Comparison of ENCODE assay signal across 12 mouse cellular contexts in genomic region chrX:168569231-168569630, GRCm38 (mm10). TPM values are rescaled to one million over a fixed set of nuclear protein-coding genes. Genes with fewer than 3 reads are reported as not detected.
DNase-seq lines count a peak whose midpoint lies in the region.
"Had no signal": no experiment of that assay in that cellular context is flagged by ENCODE, and none has a peak within 500 bp of the region (broad histone marks: within the 10 kb centered on the region; RNA-seq: fewer than 3 reads in every experiment).

No protein-coding gene starts in this region.

- peak; percentile 3 to 5 for DNase-seq in layer of hippocampus, adult 8-10 months (ENCODE audit: low spot score in 2 of 2)
- no peak for DNase-seq in layer of hippocampus, postnatal 14 days (ENCODE audit: low spot score in 2 of 2)
- peak; percentile 13 to 20 for DNase-seq in cerebellum, adult 18-20 months
- DNase-seq in cerebellum, postnatal 36 days = peak; percentile 23 to 25
- DNase-seq in right cerebral cortex, postnatal 14 days = peak; percentile 6
- no peak for DNase-seq in spleen, adult 12 weeks (ENCODE audit: low spot score)
- no peak for DNase-seq in urinary bladder, postnatal 25 days (ENCODE audit: low spot score)
- no peak for DNase-seq in urinary bladder, postnatal 36 days (ENCODE audit: low spot score in 2 of 2)
- DNase-seq: embryo, embryonic 11 days; heart, postnatal 36 days; kidney, adult 8-10 months; liver, postnatal 0 days had no signal

RNA-seq across cellular contexts. Expression of gene Frmpd4, which starts 7.8 kb away (rescaled TPM):
- 10 to 100 TPM; 43.0 to 62.9 (median 52.8) TPM for total RNA-seq in layer of hippocampus, adult 8-10 months (2022)
- total RNA-seq in layer of hippocampus, postnatal 14 days (2021) = 10 to 100 TPM; 35.7 to 40.2 TPM
- total RNA-seq: heart, postnatal 36 days had no signal

Comparison
In these comparisons a context has a peak if more than half of its experiments do, and no peak if none do; other contexts are left out.
1. DNase-seq: peak in layer of hippocampus, adult 8-10 months (2 of 2), cerebellum, adult 18-20 months (2 of 2), cerebellum, postnatal 36 days (2 of 2) and right cerebral cortex, postnatal 14 days (single experiment); none in layer of hippocampus, postnatal 14 days (0 of 2), spleen, adult 12 weeks (single experiment), urinary bladder, postnatal 25 days (single experiment) and urinary bladder, postnatal 36 days (0 of 2).